Mouse (Mus musculus): ENCODE data around the gene Lekr1.

DNA sequence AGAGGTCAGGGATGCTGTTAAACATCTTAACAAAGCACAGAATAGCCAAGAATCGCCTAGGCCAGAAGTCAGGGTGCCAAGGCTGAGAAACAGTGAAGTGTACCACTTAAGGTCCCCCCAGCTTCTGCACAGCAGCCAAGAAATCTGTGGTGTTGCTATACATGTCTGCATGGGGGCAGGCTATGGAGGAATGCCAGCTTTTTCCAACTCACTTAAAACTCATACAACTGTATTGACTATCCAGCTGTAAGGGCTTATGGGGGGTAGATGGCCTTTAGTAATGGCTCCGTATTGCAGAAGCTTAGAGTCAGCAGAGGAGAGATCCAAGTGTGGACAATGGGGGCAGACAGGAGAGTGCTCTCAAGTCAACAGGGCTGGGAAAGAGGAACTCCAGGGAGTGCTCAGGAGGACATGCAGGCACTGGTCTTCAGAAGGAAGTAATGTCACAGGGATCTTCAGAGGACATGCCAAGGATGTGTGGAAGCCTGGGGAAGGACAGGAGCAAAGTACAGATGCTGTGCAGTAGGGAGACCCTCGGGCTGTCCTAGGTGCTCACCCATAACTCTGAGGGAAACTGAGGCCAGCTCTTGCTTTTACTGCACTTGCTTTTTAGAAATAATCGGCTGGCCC lies 181.2 kb downstream of the Lekr1 start:
- TF ChIP-seq POLR2A (IDR thresholded peaks at IDR 0.05; ENCODE audit: low read depth, low read length): no peak
- no peak for TF ChIP-seq CTCF (IDR thresholded peaks at IDR 0.05; ENCODE audit: extremely low read depth, insufficient read length, insufficient replicate concordance, low read depth, low read length)

All from small intestine, adult 2 months (tissue).